Mouse (Mus musculus) heart, adult 2 months (tissue): ENCODE measurements at regions not wholly inside any gene's neighbourhood (a gene's known extent, or its start where the extent isn't known, plus 50 kb on each side); places are given as distances from the start of the nearest gene placed in this dataset.

Experiments used
- CTCF ChIP-seq: fragments of 200-600 bp; IDR thresholded peaks from 2 replicates; pipeline ENCODE4 v1.8.1; 2022; ENCODE audit warnings: antibody characterized with exemption, mild to moderate bottlenecking, moderate library complexity
- EP300 ChIP-seq: fragments of 200-500 bp; IDR thresholded peaks from 2 replicates; pipeline ENCODE4 v1.6.1; 2011; ENCODE audit warnings: low read depth, low read length, control low read depth; ENCODE audit not compliant: insufficient read depth
- POLR2A ChIP-seq: fragments of 200-500 bp; IDR thresholded peaks from 2 replicates; pipeline ENCODE4 v1.6.1; 2011; ENCODE audit warnings: mild to moderate bottlenecking, low read depth, low read length, control low read depth; ENCODE audit not compliant: insufficient read depth

DNA sequence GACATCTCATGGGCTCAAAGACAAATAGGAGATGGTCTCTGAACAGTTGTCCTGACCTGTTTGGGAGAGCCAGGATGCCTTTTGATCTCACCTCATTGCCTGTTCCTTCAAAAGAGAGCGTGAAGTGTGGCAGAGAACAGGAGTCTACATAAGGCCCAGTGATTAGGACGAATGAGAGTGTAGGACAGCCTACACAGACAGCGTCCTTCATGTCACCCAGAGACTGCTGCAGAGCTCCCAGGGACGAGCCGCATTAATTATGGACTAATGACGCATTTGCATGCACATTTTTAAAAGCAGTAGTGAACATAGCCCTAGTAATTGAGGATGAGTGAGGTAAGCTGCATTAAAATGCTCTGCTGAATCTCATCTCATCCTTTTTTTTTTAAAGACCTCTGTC is 218.5 kb upstream of the Id4 start:
- no peak for TF ChIP-seq POLR2A
- no peak for TF ChIP-seq EP300
- no peak for TF ChIP-seq CTCF
